Mouse (Mus musculus): Measurements from ENCODE around the gene Myom3.

GRCm38 (mm10) chr4:135781304-135781703 lies 21.8 kb downstream of the Myom3 start:
- no peak for TF ChIP-seq CTCF (IDR thresholded peaks at IDR 0.05)
- no peak for TF ChIP-seq EP300 (IDR thresholded peaks at IDR 0.05)

Data from lung, postnatal 0 days (tissue).